Mouse (Mus musculus) mature B cell (primary cell): Measurements from ENCODE around the gene Otogl.

Experiments used
- in situ Hi-C: fragments of 300-500 bp; cut with MboI; formaldehyde crosslinking; loops from 2 replicates; pipeline ENCODE4 v1.14.3; 2019

Otogl gene

DNA sequence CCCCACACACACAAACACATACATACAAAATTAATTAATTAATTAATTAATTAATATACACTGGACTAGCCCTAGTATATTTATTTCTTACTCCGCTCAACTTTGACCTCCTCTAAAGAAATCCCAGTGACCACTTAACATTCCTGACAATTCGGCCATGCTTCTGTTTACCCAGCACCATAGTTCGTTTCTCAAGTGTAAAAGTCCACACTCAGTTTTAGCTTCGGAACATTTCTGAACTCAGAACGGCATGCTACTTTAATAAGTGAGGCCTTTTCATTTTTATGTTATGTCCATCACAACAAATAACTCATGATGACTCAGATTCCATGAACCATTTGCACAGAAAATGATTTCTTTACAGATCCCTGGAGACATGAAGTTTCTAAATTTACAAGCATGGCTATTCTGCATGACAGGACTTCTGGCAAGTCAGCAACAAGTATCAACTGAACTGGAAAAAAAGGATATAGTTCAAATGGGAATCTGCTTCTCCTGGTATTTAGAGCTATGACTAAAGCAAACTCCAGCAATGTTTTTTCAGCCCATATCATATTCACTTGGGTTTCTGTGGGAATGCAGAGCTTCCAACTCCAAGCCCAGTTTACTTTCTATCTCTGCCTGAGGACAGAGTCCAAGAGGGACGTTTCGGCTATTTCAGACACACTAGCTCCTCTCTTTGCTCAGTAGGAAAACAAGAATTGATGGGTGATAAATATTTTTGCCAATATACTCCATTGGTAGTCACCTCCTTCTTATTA is 6.5 kb downstream of the Otogl start:
- in situ Hi-C loops: no loop called here

- in situ Hi-C loops: no loop called here
These were observed 10.0 kb downstream of the Otogl start for GRCm38 (mm10) chr10:107901958-107902357.

- in situ Hi-C loops: no loop called here
These were observed 10.6 kb downstream of the Otogl start for GRCm38 (mm10) chr10:107901204-107901879.

DNA sequence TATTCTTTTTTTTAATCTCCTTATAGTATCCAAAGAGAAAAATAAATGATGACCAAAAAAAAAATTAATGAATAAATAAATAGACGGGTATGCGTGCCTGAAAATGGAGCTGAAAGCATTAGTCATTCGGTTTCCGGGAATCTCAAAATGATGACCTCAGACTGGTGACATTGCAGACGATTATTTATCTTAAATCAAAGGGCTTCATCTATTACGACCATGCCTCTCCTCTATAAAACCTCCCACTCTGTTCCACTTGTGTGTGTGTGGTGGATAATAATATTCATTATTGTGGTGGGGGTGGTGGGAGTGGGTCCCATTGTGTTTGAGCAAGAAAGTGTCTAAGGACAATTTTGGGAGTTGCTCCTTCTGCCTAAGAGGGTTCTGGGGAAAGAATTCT is 12.0 kb downstream of the Otogl start:
- in situ Hi-C loops: no loop called here

DNA sequence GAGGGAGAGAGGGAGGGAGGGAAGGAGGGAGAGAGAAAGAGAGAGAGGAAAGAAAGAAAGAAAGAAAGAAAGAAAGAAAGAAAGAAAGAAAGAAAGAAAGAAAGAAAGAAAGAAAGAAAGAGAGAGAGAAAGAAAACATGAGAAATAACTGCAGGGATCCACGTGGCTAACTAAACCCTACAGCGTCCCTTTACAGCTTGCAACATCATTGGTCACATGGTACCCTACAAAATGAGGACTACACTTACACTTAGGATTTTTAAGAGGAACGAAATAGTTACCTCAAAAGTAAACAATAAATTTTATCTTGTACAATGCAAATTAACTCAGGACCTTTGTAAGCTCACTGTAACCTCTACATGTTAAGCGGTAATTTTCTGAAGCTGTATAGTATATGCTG is 15.8 kb downstream of the Otogl start:
- in situ Hi-C loops: no loop called here

- in situ Hi-C loops: no loop called here
These were observed 17.0 kb downstream of the Otogl start for GRCm38 (mm10) chr10:107894663-107895581.

GRCm38 (mm10) chr10:107890400-107890799 is 21.5 kb downstream of the Otogl start:
- in situ Hi-C loops: no loop called here

DNA sequence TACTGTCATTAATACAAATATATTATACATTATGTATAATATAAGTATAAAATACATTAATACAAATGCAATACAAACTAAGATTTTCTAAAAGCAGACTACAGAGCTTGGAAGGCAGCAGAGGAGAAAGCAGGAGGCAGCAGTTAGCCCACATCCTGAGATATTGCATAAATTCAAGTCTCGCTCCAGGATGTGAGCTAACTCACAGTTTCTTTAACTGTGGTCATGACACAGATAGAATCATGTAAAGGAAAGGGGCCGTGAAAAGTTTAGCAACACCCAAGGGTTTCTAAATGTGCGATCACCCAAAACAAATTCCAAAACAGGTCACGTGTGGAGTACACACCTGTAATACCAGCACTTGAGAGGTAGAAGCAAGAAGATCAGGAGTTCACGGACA is 39.4 kb downstream of the Otogl start:
- in situ Hi-C loops: no loop called here

DNA sequence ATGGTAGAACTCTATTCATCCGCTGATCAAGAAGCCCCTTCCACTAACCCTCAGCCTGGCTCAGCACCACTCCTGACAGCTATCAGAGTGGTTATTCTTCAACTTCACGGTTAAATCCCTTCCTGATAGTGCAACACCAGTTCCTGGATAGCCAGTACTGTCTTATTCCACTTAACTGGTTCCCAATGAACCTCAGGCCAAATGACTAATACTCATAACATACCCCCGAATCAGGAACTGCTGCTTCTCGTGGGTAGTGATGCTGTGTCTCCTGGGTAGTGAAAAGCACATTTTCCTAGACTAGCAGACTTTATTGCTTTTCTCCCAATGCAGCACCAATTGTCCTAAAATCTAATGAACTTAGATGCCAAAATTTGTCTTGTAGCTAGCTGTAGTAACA is 39.8 kb downstream of the Otogl start:
- in situ Hi-C loops: no loop called here

GRCm38 (mm10) chr10:107870540-107870939 is 41.4 kb downstream of the Otogl start:
- in situ Hi-C loops: no loop called here

DNA sequence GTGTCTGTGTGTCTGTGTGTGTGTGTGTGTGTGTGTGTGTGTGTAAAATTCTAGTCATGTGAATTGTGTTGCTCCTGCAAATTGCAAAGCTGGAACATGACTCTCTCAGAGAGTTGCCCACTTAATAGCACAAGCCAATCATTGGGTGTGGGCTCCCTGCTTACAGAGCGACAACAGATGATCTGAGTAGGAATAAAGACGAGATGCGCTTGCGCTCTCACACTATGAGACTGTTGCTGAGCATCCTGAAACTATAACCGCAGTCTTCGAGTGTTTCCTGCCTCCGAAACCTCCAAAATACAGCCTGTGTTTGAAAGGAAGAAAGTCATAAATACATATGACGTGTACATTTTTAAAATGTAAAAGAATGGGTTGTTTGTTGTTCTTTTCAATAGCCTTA is 43.0 kb downstream of the Otogl start:
- in situ Hi-C loops: no loop called here

DNA sequence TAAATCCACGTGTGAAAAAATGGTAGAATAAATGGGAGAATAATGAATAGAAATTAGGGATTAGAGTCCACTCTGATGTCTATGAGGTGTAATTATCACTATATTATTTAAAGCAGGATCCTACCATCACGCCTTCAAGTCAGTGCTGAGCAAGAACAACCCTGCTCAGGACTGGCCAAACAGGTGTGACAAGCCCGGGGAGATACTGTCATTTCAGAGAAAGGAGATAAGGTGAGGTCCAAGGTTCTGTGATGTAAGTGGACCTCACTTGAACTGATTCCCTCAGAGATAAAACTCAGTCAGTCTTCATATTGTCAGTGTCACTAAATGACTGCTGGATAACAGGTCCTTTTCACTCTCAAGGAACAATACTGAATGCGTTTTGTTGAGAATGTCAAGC is 44.5 kb downstream of the Otogl start:
- in situ Hi-C loops: no loop called here

DNA sequence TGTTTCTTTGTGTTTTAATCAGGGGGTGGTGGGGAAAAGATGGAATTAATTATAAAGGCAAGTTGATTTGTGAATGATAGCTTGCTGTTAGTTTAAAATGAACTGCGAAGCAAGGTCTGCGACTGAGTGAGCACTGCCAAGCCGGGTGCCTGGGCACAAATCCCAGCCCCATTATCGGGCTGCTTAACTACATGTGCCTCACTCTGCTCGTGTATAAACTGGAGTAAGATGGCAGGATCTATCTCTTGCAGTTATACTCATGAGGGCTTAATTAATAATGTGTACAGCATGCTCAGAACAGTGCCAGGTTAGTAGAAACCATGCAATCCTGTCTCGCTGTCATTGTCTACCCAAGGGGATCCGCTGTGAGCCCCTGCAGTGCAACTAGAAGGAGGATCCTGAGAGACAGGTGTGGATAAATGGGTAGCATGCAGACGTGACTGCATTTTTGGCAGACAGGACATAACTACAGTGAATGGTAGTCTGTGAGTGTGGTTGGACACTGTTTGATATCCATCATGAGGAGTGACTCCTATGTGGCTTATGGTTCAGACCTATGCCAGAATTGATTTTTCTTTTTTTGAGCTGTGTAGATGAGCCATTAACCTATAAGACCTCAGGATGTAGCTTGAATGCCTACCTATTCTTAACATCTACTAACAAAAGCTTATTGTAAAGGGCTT is 51.6 kb downstream of the Otogl start:
- in situ Hi-C loops: no loop called here

GRCm38 (mm10) chr10:107859220-107859619 is 52.7 kb downstream of the Otogl start:
- in situ Hi-C loops: no loop called here

- in situ Hi-C loops: no loop called here
These were observed 53.2 kb downstream of the Otogl start for GRCm38 (mm10) chr10:107858684-107859083.

DNA sequence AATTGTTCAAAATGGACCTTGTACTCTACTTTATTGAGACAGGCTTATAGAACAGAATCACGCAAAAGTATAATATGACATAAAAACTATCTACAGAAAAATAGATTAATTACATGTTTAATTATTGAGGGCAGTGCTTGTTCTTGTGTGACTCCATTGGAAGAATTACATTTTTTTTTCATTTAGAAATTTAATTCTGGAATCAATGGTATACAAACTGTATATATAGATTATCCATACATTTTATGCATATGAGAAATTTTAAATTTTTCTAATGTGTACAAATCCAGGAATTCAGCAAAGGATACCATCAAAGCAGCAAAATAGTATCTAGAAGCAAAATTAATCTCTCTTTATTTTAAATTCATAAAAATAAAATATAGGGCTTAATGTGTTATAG is 67.0 kb downstream of the Otogl start:
- in situ Hi-C loops: no loop called here

GRCm38 (mm10) chr10:107834452-107835239 is 77.3 kb downstream of the Otogl start:
- in situ Hi-C loops: no loop called here

DNA sequence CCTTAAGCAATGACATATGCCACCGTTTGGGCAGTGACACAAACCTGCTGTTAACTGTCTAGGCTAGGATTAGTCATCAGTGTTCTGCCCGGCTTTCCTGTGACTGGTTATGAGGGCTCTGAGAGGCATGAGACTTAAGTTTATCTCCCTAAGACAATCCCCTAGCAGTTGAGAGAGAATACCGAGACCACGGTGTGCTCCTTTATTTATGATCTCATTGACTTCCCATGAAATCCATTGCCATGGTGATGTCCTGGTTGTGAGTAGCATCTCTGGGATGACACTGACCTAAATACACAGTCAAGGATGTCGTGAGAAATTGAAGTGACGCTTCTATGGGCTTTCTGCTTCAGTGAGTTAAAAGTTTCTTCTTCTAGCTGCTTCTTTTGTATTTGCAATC is 82.8 kb downstream of the Otogl start:
- in situ Hi-C loops: no loop called here

DNA sequence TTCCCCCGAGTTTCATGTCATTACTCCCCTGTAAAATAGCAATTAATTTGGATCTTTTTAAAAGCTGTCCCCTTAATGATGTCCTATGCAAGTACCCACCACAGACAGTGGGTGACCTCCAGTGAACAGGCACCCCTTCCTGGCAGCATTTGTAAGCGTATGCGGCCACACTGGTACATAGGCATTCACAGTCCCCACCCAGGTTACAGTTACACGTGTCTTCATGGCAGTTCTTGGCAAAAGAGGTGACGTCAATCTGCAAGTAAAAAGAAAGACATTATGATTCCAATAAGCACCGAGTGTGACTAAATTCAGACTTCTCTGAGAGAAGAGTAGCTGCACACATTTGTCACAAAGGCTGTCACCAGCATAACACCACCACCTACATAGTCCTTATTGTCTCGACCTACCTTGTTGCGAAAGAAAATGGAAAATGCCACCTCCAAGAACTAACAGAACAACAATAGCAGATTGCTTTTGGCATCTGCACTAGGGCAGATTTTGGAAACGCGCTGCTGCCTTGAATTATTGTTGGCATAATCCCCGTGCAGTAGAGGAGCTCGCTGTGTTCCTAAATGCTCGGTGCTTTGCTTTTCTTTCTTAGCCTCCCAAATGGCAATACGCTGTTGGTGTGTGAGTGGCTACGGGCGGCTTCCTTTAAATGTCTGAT is 98.0 kb downstream of the Otogl start:
- in situ Hi-C loops: no loop called here

- in situ Hi-C loops: no loop called here
These were observed 101.1 kb downstream of the Otogl start for GRCm38 (mm10) chr10:107810649-107811398.
